Mouse (Mus musculus) heart, adult 8-10 months (tissue): ENCODE measurements around the gene P3h2. TPM values are rescaled to one million over a fixed set of nuclear protein-coding genes. Genes with fewer than 3 reads are reported as not detected.

Source experiments
- DNase-seq: peaks from one replicate; pipeline ENCODE4 v3.0.0; 2022; ENCODE audit warnings: low spot score
- total RNA-seq, 4 experiments: library from RNA; stranded (reverse); gene quantifications; 2 replicates each; pipeline ENCODE4 v1.2.4; 2022

Gene P3h2
- total RNA-seq = 1 to 10 TPM; 2.6 to 4.6 (median 3.6) TPM

- DNase-seq = peak; percentile 28
Measured at GRCm38 (mm10) chr16:26105115-26105974, at the start of gene P3h2. TSS of gene P3h2 (minus strand) at chr16:26105784.

DNA sequence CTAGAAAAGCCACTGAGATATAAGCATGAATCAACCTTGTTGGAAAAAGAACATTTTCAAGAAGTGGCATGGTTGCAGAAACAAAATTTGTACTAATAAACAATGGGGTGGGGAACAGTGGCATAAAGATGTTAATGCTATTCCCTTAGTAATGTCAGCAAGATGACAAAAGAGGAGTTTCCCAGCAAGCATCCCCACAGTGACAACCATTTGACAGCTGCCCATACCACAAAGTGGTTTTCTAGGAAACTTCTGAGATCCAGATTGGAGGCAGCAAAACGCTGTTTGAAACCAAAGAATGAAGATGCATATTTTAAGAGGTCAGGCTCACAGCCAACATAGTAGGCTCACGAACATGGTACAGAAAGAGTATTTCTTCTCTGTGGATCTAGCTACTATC, 46.7 kb upstream of the P3h2 start:
- no peak for DNase-seq

- no peak for DNase-seq
Measured at GRCm38 (mm10) chr16:26150943-26151342, 45.4 kb upstream of the P3h2 start.

DNA sequence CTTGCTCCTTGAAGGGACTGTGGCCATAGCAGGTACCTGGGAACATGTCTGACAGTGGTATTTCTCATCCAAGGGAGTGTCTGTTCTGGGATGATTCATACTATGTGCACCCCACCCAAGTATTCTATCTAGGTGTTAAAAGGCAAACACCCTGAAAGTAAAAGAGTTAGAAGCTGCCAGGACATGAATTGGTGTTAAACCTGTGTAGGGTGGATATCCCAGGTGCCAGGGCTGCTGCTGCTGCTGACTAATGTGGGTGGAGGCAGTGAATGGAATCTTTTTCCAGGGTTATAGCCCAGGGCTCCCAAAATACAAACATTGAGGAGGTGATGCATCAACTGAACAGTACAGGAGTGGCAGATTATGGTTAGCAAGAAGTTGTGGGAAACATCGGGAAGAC, 41.3 kb upstream of the P3h2 start:
- DNase-seq = no peak

- DNase-seq = no peak
Measured at GRCm38 (mm10) chr16:26131126-26131525, 25.5 kb upstream of the P3h2 start.

- no peak for DNase-seq
Measured at GRCm38 (mm10) chr16:26106618-26107017, 1.0 kb upstream of the P3h2 start.

- DNase-seq = no peak
Measured at GRCm38 (mm10) chr16:26106041-26106617, 545 bp upstream of the P3h2 start.

- no peak for DNase-seq
Measured at GRCm38 (mm10) chr16:26104274-26104673, 1.3 kb downstream of the P3h2 start.

DNA sequence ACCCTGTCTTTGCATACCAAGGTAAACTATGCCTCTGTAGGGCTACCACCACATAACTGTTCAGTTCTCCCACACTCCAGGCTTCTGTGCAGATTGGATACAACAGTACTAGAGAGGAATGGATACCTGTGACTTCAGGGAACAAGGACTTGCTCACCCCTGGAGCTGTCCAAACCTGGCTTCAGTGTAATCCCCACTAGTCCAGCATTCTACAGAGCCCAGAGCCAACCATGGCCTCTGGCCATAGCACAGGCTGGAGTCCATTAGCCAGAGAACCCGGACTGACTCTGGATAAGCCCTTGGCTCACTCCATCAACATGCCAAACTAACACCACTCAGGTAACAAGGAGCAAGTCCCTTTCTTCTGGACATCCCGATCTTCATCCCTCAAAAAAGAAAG, 2.7 kb downstream of the P3h2 start:
- DNase-seq = no peak

DNA sequence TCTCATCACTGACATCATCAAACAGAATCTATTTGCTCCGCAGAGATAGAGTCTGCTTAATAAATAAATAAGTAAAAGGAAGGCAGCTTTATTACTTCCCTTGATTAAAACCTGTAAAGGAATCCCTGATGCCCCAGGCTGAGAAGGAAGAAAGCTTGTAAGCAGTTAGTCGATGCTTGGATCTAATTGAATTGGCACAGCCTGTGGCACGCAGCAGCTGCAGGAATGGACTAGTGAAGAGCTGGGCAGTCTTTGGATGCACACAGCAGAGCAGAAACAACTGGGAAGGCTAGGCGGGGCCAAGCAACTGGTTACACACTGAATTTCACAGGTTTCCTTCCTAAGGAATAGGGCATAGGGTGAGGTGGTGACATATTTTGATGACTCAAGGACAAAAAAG, 5.4 kb downstream of the P3h2 start:
- no peak for DNase-seq

DNA sequence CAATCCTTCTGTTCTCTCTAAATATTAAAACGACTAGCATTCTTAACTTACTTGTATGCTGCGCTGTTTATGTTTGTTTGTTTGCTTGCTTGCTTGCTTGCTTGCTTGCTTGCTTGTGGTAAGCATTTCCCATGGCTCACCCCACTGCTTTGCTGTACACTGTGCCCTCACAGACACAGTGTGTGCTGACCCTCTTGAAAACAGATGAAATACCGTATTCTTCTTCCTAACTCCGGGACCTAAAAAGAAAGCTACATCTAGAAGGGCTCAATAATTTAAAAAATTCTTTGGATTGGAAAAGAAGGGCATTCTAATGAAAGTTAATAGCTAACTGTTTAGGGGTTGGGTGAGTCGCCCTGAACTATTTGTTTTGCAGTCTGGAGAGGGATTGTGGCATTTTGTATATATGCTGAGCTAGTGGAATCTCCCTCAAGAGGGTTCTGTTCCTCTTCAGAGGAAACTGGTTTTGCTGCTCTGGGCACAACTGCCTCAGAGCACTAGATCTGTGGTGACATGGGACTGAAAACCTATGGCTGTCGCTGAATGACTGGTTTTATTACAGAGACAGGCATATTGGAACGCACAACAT, 9.8 kb downstream of the P3h2 start:
- DNase-seq = no peak

DNA sequence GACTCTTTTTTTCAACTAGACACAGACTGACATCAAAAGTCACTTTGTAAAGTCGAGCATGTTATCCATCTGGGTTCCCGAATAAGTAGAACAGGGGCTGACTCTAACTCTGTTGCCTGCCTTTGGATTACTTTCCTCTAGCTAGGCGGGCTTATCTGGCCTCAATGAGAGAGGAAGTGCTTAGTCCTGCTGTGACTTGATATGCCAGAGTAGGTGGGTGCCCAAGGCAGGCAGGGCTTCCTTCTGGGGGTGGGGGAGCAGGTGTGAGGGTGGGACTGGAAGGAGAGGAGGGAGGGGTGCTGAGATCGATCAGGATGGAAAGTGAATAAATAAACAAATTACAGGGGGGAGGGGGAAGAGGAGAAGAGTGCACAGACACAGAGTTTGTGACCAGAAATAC, 11.7 kb downstream of the P3h2 start:
- no peak for DNase-seq

DNA sequence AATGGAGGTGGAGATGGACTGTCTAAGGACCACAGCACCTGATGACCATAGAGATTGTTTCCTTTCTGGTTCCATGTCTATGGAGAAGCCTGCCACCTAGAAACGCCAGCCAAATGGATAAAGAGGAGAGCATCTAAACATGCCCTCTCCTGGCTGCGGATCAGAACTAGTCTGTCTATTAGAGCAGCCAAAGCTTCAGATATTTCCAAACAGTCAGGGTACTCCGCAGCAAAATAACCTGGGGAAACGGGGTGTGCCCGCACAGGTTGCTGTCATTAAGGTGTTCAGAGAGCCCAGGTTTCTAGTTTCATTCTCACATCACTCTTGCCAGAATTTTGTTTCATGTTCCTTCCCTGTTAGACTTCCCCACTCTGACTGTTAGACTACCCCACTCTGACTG, 16.6 kb downstream of the P3h2 start:
- no peak for DNase-seq

DNA sequence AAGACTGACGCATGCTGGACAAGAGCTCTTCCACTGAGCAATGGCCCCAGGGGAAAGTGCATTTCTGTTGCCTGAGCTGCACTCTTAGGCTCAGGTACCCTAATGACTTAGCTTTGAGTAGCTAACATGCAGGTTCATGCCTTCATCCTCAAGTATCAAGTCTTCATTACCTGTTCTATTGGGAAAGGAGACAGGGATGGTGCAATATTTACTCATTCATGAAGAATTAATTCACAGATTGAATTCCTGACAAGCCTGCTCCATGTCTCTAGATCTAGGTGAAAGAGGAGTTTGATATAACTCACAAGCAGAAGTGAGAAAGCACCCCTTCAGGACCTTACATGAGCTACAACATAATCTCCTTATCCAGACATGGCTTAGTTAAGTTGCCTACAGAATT, 17.3 kb downstream of the P3h2 start:
- no peak for DNase-seq

GRCm38 (mm10) chr16:26086955-26087354, 18.6 kb downstream of the P3h2 start:
- DNase-seq = no peak

- no peak for DNase-seq
Measured at GRCm38 (mm10) chr16:26085160-26085559, 20.4 kb downstream of the P3h2 start.

- peak; percentile 16 for DNase-seq
Measured at GRCm38 (mm10) chr16:26082831-26083230, 22.8 kb downstream of the P3h2 start.

- DNase-seq = no peak
Measured at GRCm38 (mm10) chr16:26082391-26082790, 23.2 kb downstream of the P3h2 start.

DNA sequence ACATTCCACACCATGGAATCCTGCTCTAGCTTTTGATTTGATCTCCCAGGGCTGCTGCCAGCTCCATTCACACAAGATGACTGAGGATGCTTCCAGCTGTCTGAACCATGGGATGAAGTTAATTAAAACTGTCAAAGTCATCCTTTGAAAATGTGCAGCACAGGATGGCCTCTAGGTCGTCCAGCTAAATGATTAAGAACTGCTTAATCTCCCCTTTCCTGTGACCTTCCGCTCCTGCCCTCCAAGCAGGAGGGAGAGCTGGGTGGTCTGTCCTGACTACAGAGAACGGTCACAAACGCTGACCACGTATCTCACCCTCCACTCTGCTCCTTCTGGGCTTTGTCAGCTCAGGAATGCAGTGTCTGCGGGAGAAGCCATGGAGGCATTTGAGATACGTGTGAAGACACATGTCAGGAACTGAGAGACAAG, 26.6 kb downstream of the P3h2 start:
- DNase-seq = no peak

DNA sequence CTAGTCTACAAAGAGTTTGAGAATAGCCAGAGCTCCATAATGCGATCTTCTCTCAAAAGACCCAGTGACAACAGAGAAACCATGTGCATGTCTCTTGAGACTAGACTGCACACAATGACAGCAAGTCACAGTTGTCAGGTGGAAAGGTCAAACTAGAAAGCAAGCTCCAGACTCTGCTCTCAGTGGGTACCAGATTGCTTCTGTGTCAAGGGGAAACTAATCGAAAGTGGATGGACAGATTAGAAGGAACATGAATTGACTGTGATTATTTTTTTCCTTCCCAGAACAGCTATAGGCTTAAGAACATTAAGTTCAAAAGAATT, 27.5 kb downstream of the P3h2 start:
- no peak for DNase-seq

DNA sequence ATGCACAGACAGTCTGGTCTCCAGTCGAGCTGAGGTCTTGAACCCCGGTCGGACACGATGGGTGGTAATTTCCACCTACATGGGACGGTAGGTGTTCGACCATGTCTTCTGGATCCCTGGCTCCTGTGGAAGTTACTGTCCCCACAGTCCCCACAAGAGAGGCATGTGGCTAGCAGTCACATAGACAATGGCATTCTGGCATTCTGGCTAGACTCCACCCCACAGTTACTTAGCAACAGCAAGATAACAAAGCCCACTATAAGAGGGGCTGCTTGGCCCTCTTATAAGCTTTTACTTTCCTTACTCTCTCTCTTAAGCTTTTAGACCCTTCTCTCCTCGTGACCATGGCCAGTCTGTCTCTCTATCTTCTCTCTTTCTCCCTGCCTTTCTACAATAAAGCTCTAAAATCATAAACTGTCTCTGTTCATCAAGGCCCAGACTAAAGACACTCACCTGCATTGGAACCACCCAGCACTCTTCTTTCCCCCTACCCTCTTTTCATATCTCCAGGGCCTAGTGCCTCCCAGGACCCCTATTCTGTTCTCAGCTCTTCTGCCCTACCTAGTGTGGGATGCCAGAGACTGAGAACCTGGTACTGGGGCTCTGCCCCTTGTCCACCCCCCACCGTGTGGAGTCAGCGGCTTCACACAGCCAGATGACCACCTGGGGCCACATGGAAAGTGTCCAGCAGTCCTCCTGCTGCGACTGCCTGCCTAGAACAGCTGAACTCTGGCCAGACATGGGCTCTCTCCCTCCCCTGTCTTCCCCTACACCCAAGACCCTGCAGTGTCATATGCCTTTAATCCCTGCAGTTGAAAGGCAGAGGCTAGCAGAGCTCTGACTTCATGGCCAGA, 28.1 kb downstream of the P3h2 start:
- DNase-seq = no peak

DNA sequence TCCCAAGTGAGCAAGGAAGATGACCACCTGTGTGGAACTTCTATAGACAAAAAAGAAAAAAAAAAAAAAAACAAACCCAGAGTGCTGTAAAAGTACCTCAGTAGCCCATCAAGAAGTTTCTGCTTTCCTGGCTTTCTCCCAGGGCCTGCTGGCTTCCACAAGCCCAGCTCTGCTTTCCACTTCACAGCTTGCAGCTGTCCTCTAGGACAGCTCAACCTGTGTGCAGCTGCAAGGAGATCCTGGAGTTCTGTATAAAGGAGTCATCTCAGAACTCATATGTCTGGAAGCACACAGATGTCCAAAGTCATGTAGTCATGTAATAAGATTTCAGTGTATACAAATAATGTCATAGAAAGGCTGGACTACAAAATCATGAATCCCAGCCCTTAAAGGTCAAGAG, 30.5 kb downstream of the P3h2 start:
- DNase-seq = no peak
